Mouse (Mus musculus) c-Kit-negative CD71-positive TER-119-positive erythroid progenitor cells, embryonic 14.5 days (primary cell): ENCODE data around the gene Slc3a1.

ENCODE experiments used
- DNase-seq: peaks from one replicate; pipeline ENCODE4 v3.0.0-alpha.2; 2013; ENCODE audit warnings: low read depth, low spot score

Gene Slc3a1

DNA sequence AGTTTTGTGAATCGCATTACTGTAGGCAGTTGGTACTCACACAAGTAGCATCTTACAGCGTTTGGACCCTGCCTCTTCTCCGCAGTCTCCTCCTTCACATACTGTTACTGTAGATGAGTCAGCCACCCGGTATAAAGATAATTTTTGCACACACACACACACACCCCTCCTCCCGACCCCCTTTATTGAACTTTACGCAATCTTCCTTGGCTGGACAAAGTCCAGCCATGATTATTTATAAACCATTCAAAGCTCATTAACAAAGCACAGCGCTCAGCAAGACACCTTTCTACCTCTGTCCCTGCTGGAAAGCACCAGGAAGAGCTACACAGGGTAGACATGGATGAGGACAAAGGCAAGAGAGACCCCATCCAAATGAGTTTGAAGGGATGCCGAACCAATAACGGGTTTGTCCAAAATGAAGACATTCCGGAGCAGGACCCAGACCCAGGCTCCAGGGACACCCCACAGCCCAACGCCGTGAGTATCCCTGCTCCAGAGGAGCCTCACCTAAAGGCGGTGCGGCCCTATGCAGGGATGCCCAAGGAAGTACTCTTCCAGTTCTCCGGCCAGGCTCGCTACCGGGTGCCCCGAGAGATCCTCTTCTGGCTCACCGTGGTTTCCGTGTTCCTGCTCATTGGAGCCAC is at the start of gene Slc3a1:
Slc3a1 (plus strand) TSS at position 284 of the 647 bp plus-strand sequence.
- DNase-seq, result no peak

GRCm38 (mm10) chr17:84981721-84982120 is 46.5 kb upstream of the Slc3a1 start:
- no peak for DNase-seq

DNA sequence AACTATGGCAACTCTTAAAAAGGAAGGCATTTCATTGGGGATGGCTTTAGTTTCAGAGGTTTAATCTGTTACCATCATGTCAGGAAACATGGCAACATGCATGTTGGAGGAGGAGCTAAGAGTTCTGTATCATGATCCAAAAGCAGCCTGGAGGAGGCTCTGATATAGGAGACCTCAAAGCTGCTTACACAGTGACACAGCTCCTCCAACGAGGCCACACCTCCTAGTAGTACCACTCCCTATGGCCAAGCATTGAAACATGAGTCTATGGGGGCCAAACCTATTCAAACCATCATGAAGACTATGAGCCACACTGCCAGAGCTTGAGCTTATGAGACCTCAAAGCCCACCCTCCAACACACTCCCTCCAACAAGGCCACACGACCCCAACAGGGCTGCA is 45.4 kb upstream of the Slc3a1 start:
- no peak for DNase-seq

DNA sequence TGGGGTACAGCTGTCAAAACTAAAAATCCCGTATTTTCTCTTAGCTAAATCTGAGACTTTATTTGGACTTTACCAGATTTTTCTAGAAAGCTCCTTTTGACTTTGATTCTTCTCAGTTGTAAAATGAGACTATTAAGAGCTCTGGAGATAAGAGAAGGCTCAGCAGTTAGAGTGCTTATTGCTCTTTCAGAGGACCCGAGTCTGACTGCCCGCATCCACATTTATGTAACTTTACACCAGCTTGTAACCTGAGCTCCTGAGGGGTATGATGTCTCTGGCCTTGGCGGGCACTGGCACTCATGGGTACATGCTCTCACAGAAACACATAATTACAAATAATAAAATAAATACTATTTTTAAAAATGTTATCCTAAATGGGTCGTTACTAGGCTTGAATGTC is 41.8 kb upstream of the Slc3a1 start:
- DNase-seq, result no peak

DNA sequence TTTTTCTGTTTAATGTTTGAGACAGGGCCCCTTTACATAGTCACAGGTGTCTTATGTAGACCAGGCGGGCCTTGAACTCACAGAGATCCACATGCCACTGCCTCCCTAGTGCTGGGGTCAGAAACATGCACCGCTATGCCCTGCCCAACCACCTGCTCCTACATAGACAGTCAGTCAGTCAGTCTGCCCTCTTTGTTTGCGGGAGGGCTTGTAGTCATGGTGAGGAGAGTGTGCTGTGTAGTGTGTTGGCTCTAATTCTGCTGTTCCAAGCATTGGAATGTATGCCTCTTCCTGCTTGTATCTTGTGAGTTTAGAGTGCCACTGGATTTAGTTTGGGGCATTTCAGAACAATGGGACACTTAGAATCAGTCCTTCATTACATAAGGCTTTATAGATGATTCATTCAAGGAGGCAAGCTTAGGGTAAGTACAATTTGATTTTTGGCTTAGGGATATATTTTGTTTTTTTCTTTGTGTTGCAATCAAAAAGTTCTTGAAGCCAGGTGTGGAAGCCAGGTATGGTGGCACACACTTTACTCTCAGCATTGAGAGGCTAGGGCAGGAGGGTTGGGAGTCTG is 40.3 kb upstream of the Slc3a1 start:
- no peak for DNase-seq

DNA sequence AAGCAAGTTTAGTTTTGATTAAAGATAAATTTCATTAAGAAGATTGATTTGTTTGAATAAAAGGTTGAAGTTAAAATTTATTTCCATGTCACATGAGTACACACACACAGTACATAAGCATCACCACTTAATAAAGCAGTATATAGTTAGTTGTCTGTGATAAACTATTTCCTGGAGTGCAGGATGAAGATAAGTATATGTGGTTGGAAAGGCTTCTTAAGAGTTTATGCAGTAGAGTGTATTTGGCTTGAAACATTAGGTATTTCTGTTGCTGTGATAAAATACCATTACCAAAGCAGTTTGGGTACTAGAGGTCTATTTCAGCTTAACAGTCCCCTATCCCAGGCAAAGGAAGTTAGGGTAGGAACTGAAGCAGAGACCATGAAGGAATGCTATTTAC is 39.7 kb upstream of the Slc3a1 start:
- no peak for DNase-seq

GRCm38 (mm10) chr17:84995844-84996243 is 32.3 kb upstream of the Slc3a1 start:
- DNase-seq, result no peak

DNA sequence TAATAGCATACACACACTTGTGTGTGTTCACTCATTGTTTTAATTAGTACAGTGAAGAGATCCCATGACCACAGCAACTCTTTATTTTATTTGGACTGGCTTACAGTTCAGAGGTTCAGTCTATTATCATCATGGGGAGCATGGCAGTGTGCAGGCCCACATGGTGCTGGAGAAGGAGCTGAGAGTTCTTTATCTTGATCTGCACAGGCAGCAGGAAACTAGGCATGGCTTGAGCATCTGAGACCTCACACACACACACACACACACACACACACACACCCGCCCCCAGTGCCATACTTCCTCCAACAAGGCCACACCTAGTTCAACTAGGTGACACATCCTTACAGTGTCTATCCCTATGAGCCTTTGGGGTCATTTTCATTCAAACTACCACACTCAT is 30.5 kb upstream of the Slc3a1 start:
- no peak for DNase-seq

- no peak for DNase-seq
Measured at GRCm38 (mm10) chr17:84999636-85000035, 28.5 kb upstream of the Slc3a1 start.

- DNase-seq, result no peak
Measured at GRCm38 (mm10) chr17:85013485-85013884, 14.7 kb upstream of the Slc3a1 start.

GRCm38 (mm10) chr17:85014632-85015031 is 13.5 kb upstream of the Slc3a1 start:
- DNase-seq, result no peak

DNA sequence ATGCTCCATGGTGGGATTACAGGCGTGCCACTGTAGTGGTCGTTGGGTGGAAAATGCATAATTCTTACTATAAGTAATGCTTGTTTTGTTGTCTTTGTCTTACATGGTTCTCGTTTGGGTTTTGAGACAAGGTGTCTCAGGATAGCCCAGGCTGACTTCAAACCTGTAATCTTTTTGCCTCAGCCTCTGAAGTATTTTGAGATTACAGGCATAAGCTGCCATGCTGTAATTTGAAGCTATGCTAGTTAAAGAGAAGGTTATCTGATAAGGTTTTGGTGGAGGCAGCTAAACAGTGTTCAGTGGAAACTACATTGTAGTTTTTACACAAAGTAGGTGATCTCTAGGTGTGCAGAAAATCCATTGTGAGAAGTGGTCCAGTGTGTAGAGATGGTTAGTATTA is 9.8 kb upstream of the Slc3a1 start:
- no peak for DNase-seq

- DNase-seq, result peak; percentile 16
Measured at GRCm38 (mm10) chr17:85018794-85019193, 9.4 kb upstream of the Slc3a1 start.

- DNase-seq, result no peak
Measured at GRCm38 (mm10) chr17:85020343-85020742, 7.8 kb upstream of the Slc3a1 start.

- no peak for DNase-seq
Measured at GRCm38 (mm10) chr17:85023247-85024167, 4.7 kb upstream of the Slc3a1 start.

DNA sequence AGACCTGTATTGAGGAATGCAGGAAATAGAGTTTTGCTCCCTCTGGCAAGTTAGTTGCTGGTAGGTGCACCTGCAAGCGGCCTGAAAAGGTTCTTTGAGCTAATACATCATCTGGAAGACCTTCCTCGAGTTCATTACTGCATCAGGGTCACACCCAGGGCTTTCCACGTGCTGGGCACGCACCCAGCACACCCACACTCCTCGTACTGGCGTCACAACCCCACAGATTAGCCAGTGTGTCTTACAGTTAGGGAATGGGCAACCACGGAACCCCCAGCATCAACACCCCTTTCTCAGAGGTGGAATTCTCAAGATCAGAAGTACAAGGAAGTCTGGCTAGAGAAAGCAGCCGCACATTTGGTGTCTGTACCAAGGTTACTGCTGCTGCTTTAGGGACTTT is 3.9 kb upstream of the Slc3a1 start:
- DNase-seq, result no peak

DNA sequence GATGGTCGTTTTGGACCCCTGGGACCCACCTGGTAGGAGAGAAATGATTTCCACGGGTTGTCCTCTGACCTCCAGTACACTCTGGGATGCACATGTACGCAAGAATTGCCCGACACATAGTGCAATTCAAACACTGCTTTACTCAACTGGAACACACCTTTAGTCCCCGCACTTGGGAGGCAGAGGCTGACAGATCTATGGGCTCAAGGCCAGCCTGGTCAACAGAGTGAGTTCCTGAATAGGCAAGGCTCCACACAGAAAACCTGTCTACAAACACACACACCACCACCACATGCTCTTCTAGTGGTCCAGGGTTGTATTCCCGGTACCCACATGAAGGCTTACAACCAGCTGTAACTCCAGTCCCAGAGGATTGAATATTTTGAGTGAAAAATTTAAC is 3.0 kb upstream of the Slc3a1 start:
- DNase-seq, result no peak

DNA sequence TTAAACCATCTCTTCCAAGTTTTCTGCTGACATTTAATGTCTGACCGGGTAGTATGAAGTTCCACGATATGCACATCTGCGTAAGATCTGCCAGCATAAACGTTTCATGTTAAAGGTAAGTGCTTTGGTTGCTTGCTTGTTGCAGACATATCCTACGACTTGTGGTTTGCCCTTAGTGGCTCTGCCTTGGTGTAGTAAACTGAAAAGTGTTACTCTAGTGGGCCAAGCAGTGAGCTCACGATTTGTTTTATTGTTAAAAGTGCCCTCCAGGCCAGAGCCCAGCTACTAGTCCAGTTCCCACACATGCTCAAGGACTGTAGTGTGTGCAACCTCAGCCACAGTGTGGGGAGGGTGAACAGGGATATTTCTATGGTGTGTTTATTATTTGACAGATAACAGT is 1.7 kb upstream of the Slc3a1 start:
- DNase-seq, result no peak

DNA sequence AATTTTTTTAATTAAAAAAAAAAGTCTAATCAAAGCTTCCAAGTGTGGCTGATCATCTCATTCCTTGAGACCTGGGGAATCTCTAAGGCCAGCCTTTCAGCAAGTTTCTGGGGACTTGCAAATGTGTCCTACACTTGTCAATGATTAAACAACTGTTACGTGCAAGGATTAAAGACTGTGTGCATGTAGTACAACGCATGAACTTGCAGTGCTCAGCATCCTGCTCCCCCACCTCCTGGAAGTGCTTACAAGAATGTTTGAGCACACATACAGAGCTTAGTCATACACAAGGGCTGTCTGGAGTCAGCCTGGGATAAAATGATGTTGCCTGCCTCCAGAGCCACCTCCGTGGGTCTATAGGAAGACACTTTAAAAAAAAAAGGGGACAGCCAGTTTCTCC is 929 bp upstream of the Slc3a1 start:
- no peak for DNase-seq

DNA sequence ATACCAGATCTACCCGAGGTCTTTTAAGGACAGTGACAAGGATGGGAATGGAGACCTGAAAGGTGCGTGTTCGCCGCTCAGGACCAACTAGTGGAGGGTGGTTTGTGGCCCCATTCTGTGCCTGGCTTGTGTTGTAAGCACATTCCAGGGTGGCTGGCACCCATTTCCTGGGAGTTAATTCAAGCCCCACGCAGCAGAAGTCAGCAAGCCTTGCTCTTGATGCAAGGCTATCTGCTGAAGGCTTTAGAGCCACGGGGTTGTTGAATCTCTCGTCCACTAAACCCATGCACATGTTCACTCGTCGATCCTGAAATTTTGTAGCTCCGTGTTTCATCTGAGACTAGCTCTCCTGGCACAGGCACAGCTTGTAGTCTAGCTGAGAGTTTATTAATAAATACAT is 621 bp downstream of the Slc3a1 start:
- no peak for DNase-seq

DNA sequence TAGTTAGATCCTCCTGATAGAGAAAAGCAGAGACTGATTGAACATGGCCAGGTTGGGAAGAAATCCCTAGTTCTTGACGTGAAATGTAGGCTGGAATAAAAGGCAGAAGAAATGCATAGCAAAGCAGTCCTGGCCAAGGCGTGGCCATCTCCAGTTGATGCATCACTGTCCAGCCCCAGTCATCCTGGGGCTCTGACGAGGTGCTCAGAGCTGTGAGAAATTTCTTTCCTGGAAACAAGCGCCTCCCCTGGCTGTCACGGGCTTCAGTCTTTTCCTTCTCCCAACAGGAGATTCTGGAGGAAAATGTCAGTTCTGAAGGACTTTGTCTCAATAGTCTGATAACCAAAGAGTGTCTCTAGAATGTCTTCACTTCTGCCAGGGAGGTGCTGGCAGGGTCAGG is 2.5 kb downstream of the Slc3a1 start:
- DNase-seq, result no peak

DNA sequence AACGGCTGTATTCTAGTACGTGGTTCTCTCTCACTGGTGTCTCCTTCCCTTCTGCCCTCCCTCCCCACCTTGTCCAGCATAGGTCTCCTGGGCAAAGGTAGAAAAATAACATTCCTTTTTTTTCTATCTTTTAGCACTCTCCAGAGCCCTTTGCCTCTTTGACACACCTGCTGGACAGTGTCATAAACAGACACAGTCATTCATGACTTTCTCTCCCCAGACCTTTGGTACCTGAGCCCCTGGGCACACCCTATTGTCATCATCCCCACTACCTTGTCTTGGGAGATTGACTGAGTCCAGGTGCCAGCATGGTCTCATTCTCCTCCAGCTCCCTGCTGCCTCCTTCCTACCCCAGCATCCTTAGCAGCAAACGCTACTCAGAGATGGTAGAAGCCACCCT is 4.9 kb downstream of the Slc3a1 start:
- DNase-seq, result no peak

- no peak for DNase-seq
Measured at GRCm38 (mm10) chr17:85034068-85034467, 5.9 kb downstream of the Slc3a1 start.
